Mouse (Mus musculus): Measurements from ENCODE around the gene Fam50a. TPM values are rescaled to one million over a fixed set of nuclear protein-coding genes. Genes with fewer than 3 reads are reported as not detected.
"Not testable (repeated sequence)": the region's sequence is repeated elsewhere in the genome, so short reads cannot be mapped to it uniquely, and the experiment has no call there.

Gene Fam50a
- polyA plus RNA-seq, 1 experiment from 2014 or later, result 60.0 TPM

DNA sequence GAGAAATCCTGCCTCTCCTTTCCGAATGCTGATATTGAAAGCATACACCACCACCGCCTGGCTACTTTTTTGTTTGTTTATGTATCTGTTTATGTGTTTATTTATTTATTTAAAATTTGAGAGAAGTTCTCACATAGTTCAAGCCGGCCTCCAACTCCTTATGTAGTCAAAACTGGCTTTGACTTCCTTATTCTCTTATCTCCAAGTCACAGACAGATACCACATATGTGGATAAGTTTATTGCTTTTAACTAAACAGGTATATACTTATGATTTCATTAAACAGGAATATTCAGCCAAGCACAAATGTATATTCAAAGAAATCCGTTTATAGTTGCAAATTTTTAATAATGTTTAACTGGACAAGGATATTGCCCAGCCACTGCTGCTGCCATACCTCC, 19.4 kb upstream of the Fam50a start:
- H3K9me3 ChIP-seq, result no peaks in the 10 kb centered on the region
- 69% methylated on average over 4 of the region's 4 CpGs for whole genome bisulfite sequencing
- peaks cover 2% of the 10 kb centered on the region; the same call in 1 of the 2 replicates for H3K36me3 ChIP-seq
- no peak for ATAC-seq
- H3K9ac ChIP-seq, result no peak overlapping the region
- no peaks in the 10 kb centered on the region for H3K4me1 ChIP-seq (replicated peaks)
- H3K27ac ChIP-seq, result no peak overlapping the region
- no peak overlapping the region for H3K4me2 ChIP-seq (replicated peaks)
- H3K27me3 ChIP-seq (replicated peaks), result no peaks in the 10 kb centered on the region
- no peak overlapping the region for H3K4me3 ChIP-seq (replicated peaks)

DNA sequence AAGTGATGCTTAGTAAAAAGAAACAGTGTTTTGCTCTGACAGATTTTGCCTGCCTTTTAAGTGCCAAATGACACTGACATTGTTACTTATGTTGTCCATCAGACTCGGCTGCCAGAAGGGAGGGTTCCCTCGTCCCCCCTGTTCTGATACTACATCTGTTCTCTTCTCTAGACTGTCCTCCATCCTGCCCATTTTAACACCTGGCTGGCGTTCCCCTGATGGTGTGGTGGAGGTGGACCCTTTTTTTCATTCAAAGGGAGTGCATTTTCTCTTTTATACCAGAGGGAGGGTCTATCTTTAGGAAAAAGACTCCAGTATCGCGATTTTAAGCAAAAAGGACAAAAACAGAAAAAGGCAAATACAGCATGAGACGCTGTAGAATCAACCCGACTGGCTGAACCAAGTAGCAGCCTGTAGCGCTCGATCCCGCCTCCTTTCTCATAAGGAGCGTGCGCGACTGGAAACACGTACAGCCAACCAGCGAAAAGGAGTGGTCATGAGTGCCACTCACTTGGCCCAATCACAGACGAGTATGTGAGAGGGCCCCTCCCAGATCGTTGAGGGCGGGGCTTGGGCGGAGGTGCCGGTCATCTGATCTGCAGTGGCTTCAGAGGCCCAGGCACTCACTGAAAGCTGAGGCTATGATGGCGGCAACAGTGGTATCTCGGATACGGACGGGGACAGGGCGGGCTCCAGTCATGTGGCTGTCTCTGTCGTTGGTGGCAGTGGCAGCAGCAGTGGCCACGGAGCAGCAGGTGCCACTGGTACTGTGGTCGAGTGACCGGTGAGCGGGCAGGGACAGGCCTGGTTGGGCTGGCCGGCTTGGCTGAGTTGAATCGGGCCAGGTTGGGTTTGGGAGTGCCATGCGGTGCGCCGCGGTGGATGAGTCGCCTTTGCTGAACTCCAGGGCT, 16.0 kb upstream of the Fam50a start, which contains the start of gene Atp6ap1:
Gene Atp6ap1, plus strand, starts transcription at position 560 of the 911 bp plus-strand sequence.
- peak within 1 kb of the TSS; percentile 65 for H3K9ac ChIP-seq
- peak within 1 kb of the TSS; percentile 62 for H3K4me2 ChIP-seq (replicated peaks)
- 0 out of 2 replicates have a peak within 1 kb of the TSS, but pooled peaks have one; percentile 58 for H3K27ac ChIP-seq
- H3K27me3 ChIP-seq (replicated peaks), result no peaks in the 10 kb centered on the region
- WGBS, result 18% methylated on average over 37 of the region's 37 CpGs
- H3K36me3 ChIP-seq, result no peaks in the 10 kb centered on the region; the same call in 1 of the 2 replicates
- H3K4me1 ChIP-seq (replicated peaks), result no peaks in the 10 kb centered on the region
- ATAC-seq, result peak; percentile 100
- peak within 1 kb of the TSS; percentile 59 for H3K4me3 ChIP-seq (replicated peaks)
- no peaks in the 10 kb centered on the region for H3K9me3 ChIP-seq

DNA sequence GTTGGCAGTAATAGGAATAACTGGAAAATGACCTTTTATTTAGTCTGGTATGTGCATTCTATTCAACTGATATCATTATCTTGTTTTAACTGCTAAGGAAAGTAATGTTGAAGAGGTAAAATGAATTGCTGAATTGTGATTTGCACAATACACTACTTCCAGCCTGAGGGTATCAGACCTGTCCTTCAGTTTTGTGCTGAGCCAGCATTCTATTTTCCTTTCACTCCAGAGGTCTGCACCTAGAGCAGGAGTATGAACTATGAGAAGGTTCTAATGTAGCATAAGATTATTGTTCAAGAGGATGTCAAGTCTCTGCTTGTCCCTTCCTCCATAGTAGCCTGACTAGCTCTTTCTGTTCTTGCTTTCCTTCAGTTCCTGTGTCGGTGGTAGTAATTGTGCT, 14.5 kb upstream of the Fam50a start:
- Histone ChIP-seq H3K4me3 (replicated peaks) (no peak overlapping the region), H3K4me1 (replicated peaks) (no peaks in the 10 kb centered on the region), H3K4me2 (replicated peaks) (no peak overlapping the region), H3K27me3 (replicated peaks) (no peaks in the 10 kb centered on the region), H3K9me3 (no peaks in the 10 kb centered on the region), H3K27ac (no peak overlapping the region), H3K9ac (no peak overlapping the region), H3K36me3 (no peaks in the 10 kb centered on the region; the same call in 1 of the 2 replicates)
- WGBS, result 94% methylated on average over 1 of the region's 1 CpGs
- no peak for ATAC-seq

DNA sequence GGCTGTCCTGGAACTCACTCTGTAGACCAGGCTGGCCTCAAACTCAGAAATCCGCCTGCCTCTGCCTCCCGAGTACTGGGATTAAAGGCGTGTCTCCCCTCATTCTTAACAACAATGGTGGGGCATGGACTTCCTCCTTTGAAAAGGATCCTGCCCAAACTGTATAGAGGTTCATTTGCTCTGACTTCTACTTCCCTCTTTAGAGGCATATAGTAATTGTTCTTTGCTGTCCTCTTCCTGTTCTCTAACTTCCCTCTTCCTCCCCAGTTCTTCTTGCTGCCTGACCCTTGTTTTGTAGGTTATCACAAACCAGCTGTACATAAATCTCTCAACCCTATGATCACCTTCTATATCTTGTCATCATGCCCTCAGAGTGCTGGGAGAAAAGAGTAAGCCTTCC, 13.1 kb upstream of the Fam50a start:
- WGBS, result 90% methylated on average over 3 of the region's 3 CpGs
- no peak for ATAC-seq

DNA sequence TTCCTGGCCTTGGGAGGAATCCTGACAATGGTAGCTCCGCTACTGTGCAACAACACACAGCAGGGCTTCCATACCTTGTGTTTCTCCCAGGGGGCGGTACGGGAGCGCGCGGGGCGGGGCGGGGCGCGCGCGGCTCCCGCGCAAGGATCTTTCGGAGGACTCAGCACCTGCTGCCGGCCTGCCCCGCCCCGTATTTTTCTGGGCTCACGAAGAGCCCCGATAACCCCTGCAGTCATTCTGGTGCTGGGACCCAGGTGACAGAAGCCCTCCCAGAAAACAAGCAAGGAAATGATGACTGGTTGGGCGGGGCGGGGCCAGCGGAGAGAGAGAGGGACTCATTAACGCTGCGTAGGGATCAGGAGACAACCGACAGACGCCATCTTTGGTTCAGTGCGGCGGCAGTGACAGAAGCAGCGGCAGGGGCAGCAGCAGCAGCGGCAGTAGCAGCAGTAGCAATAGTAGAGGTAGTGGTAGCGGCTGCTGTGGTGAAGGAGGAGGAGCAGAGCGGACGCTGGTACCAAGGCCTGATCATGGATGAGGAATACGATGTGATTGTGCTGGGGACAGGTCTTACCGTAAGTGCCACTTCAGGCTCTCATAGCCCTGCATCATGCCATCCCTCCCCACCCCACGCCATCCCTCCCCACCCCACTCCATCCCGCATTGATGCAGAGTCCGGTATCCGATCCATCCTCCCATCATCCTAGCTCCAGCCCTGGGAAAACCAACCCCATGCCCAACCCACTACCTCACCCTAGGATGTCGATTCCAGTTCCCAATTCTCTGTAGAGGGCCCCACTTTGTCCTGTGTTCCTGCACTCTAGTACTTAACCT, 7.7 kb upstream of the Fam50a start, which contains the start of gene Gdi1:
Gene Gdi1, plus strand, starts transcription at position 132 of the 834 bp plus-strand sequence.
- Histone ChIP-seq H3K9me3 (no peaks in the 10 kb centered on the region), H3K4me2 (replicated peaks) (peak within 1 kb of the TSS; percentile 58), H3K36me3 (no peaks in the 10 kb centered on the region; the same call in 1 of the 2 replicates), H3K27me3 (replicated peaks) (no peaks in the 10 kb centered on the region), H3K4me3 (replicated peaks) (peak within 1 kb of the TSS; percentile 55), H3K4me1 (replicated peaks) (no peaks in the 10 kb centered on the region), H3K27ac (peak within 1 kb of the TSS; percentile 60), H3K9ac (peak within 1 kb of the TSS; percentile 62)
- peak; percentile 92 for ATAC-seq
- 16% methylated on average over 40 of the region's 41 CpGs for WGBS

More for the DNA sequence above, 13.1 kb upstream of the Fam50a start:
- no peaks in the 10 kb centered on the region for H3K27me3 ChIP-seq (replicated peaks)
- no peak overlapping the region for H3K27ac ChIP-seq
- no peaks in the 10 kb centered on the region; the same call in 1 of the 2 replicates for H3K36me3 ChIP-seq
- no peak overlapping the region for H3K4me3 ChIP-seq (replicated peaks)
- no peaks in the 10 kb centered on the region for H3K4me1 ChIP-seq (replicated peaks)
- H3K9me3 ChIP-seq, result no peaks in the 10 kb centered on the region
- H3K4me2 ChIP-seq (replicated peaks), result no peak overlapping the region
- no peak overlapping the region for H3K9ac ChIP-seq

DNA sequence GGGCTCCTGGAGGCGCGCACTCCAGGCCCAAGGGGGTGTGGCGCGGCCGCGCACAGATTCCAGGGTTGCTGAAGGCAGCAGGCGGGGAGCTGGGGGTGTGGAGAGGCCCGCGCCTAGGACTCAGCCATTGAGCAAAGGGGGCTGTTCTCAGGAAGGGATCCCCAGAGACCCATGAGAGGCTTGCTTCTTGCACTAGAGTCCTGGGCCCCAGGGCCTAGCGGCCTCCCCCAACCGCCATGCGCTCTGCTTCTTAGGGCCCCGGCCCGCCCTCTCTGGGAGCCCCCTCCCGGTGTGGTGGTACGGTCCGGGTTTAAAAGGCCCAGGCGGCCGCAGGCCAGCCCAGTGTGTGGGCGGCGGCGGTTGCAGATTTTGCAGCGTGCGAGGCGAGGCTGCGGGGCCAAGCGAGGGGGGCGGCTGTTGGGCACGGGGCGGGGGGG, 15.9 kb downstream of the Fam50a start, which contains the start of gene Plxna3:
Gene Plxna3, plus strand, starts transcription at position 342 of the 437 bp plus-strand sequence.
- peak within 1 kb of the TSS; percentile 73; the same call in 1 of the 2 replicates for H3K27ac ChIP-seq
- ATAC-seq, result peak; percentile 97
- H3K4me2 ChIP-seq (replicated peaks), result peak within 1 kb of the TSS; percentile 62
- 20% methylated on average over 27 of the region's 30 CpGs for WGBS
- H3K4me3 ChIP-seq (replicated peaks), result peak within 1 kb of the TSS; percentile 44
- H3K9ac ChIP-seq, result peak within 1 kb of the TSS; percentile 56
- peaks cover 11% of the 10 kb centered on the region; the same call in 1 of the 2 replicates for H3K4me1 ChIP-seq (replicated peaks)
- no peaks in the 10 kb centered on the region for H3K36me3 ChIP-seq
- no peaks in the 10 kb centered on the region for H3K9me3 ChIP-seq
- H3K27me3 ChIP-seq (replicated peaks), result no peaks in the 10 kb centered on the region

DNA sequence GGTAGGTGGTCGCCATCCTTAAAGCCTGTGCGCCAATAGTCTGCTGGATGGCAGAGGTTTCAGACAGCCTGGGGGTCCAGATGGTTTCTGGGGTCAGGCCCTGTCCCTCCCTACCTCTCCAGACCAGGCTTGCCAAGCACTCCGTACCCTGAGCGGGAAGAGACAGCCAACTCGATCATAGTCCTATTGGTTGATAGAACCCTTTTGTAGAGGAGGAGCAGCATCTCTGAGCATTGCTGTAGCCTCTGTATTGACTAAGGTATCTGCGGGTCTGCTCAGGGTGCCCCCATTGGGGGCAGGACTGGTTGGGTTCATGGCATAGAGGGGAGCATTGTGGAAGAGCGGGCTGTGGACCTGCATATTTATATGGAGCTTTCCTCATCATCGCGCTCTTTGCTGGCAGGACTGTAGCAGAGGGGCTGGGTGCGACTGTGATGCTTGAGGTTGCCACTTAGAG, 16.4 kb downstream of the Fam50a start:
- H3K4me2 ChIP-seq (replicated peaks), result peak overlapping the region; percentile 62
- H3K36me3 ChIP-seq, result no peaks in the 10 kb centered on the region
- H3K4me1 ChIP-seq (replicated peaks), result peaks cover 11% of the 10 kb centered on the region; the same call in 1 of the 2 replicates
- H3K27ac ChIP-seq, result no peak overlapping the region
- H3K9ac ChIP-seq, result peak overlapping the region; percentile 56
- ATAC-seq, result peak; percentile 52
- H3K4me3 ChIP-seq (replicated peaks), result peak overlapping the region; percentile 44
- 22% methylated on average over 10 of the region's 10 CpGs for WGBS
- H3K9me3 ChIP-seq, result no peaks in the 10 kb centered on the region
- H3K27me3 ChIP-seq (replicated peaks), result no peaks in the 10 kb centered on the region

DNA sequence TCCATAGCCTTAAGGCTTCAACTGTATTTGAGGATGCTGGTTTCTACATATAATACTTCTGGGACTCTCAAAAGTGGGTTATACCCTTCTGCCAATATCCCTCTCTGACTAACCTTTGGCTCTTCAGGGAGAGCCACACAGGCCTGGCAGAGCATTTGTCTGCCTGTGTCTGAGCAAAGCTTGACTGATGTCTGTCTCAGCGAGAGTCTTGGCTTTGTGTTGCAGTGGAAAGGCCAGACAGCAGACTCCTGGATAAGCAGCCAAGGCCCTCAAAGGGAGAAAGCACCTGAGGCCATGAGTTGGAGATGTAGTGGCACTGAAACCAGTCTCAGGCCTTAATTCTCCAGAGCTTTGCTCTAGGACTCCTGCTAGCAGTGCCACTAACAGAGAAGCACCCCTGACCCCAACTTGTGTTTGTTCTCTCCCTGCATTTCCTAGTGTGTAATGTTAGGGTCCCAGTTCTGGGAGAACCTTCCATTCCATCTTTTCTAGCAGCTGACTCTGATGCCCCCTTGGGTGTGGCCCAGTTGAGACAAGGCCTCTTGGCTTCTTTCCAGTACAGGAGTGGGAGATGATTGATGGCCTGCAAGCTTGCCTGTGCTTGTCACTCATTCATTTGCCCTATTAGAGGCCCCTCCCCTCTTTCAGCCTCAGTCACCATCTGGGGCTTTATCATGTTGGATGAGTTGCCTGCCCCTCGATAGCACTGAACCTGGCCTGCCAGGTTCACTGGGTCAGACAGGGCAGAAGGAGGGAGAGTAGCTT, 17.5 kb downstream of the Fam50a start:
- 30% methylated on average over 2 of the region's 2 CpGs for WGBS
- Histone ChIP-seq H3K4me2 (replicated peaks) (peak overlapping the region; percentile 62), H3K9me3 (no peaks in the 10 kb centered on the region), H3K4me1 (replicated peaks) (peaks cover 11% of the 10 kb centered on the region; the same call in 1 of the 2 replicates), H3K27ac (no peak overlapping the region), H3K4me3 (replicated peaks) (no peak overlapping the region; the same call in 1 of the 2 replicates), H3K27me3 (replicated peaks) (no peaks in the 10 kb centered on the region), H3K9ac (no peak overlapping the region; the same call in 1 of the 2 replicates), H3K36me3 (no peaks in the 10 kb centered on the region)
- no peak for ATAC-seq

DNA sequence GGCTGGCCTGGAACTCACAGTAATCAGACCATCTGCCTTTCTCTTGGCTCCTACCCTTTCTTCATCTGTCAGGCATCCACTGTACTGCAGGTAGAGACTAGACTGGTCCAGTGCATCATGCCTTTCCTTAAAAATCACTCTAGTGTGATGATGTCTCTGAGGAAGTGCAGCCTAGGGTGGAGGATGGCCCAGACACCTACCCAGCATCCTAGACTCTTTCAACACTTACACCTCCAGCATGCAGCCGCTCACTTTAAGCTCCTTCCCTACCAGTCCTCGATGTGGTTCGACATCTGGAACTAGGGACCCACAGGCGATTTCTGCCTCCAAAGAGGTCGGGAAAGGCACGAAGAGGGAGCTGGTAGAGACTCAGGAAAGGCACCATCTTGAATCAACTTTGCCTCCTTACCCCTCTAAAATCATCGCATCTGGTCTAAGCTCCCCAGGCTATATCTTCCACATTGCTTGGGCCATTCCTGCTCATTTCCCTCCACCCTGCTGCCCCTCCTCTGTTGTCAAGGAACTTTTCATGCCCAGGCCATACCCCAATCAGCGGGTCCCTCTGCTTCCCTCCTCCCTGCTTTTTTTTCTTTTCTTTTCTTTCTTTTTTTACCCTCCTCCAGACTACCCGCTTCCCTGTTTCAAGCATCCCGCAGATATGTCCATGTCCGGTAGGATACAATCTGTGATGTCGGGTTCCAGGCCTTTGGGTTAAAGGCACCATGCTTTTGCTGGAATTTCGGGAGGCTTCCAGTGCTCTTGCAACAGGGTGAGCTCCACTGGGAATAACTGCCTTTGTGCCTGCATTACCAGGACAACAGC, 40.0 kb downstream of the Fam50a start:
- peak overlapping the region; percentile 64 for H3K4me2 ChIP-seq (replicated peaks)
- peak overlapping the region; percentile 48 for H3K9ac ChIP-seq
- H3K9me3 ChIP-seq, result no peaks in the 10 kb centered on the region
- peak; percentile 65 for ATAC-seq
- WGBS, result 24% methylated on average over 13 of the region's 13 CpGs
- H3K27me3 ChIP-seq (replicated peaks), result no peaks in the 10 kb centered on the region
- H3K27ac ChIP-seq, result no peak overlapping the region
- H3K4me3 ChIP-seq (replicated peaks), result peak overlapping the region; percentile 42
- H3K4me1 ChIP-seq (replicated peaks), result no peaks in the 10 kb centered on the region
- H3K36me3 ChIP-seq, result no peaks in the 10 kb centered on the region

DNA sequence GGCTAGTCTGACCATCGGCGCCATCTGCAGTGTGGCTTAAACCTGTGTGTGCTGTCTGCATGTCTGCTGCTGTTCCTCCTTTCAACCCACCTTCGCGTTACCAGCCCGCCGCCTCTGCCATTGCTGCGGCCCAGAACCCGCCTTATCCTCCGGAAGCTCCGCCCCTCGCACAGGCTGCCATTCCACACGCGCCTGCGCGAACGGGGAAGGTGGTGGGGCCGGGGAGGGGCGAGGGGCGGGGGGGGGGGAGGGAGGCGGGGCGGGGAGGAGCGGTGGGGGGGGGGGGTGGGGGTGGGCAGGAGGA, 40.6 kb downstream of the Fam50a start, which contains the start of gene Lage3:
Gene Lage3, minus strand, starts transcription at position 152 of the 304 bp plus-strand sequence.
- Histone ChIP-seq H3K27me3 (replicated peaks) (no peaks in the 10 kb centered on the region), H3K27ac (no peak within 1 kb of the TSS), H3K9ac (peak within 1 kb of the TSS; percentile 48), H3K9me3 (no peaks in the 10 kb centered on the region), H3K4me2 (replicated peaks) (peak within 1 kb of the TSS; percentile 64), H3K4me3 (replicated peaks) (peak within 1 kb of the TSS; percentile 42), H3K4me1 (replicated peaks) (no peaks in the 10 kb centered on the region), H3K36me3 (no peaks in the 10 kb centered on the region)
- ATAC-seq, result peak; percentile 88
- 16% methylated on average over 12 of the region's 22 CpGs for WGBS

DNA sequence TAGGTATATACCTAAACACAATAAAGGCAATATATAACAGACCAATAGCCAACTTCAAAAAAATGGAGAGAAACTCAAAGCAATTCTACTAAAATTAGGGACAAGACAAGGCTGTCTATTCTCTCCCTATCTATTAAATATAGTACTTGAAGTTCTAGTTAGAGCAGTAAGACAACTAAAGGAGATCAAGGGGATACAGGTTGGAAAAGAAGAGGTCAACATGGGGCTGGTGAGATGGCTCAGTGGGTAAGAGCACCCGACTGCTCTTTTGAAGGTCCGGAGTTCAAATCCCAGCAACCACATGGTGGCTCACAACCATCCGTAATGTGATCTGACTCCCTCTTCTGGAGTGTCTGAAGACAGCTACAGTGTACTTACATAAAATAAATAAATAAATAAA, 44.2 kb downstream of the Fam50a start:
- H3K9ac ChIP-seq; H3K9me3 ChIP-seq; H3K4me3 ChIP-seq (replicated peaks); ATAC-seq; H3K4me2 ChIP-seq (replicated peaks); H3K4me1 ChIP-seq (replicated peaks); H3K27ac ChIP-seq; H3K27me3 ChIP-seq (replicated peaks); H3K36me3 ChIP-seq: not testable (repeated sequence)
- WGBS, result 91% methylated on average over 3 of the region's 3 CpGs

Measured in intestine, embryonic 15.5 days (tissue).